Mouse (Mus musculus): ENCODE measurements around the gene Fbxl17. TPM values are rescaled to one million over a fixed set of nuclear protein-coding genes. Genes with fewer than 3 reads are reported as not detected.

The Fbxl17 gene
- total RNA-seq (2021) = 10 to 100 TPM; 23.5 to 25.5 TPM

DNA sequence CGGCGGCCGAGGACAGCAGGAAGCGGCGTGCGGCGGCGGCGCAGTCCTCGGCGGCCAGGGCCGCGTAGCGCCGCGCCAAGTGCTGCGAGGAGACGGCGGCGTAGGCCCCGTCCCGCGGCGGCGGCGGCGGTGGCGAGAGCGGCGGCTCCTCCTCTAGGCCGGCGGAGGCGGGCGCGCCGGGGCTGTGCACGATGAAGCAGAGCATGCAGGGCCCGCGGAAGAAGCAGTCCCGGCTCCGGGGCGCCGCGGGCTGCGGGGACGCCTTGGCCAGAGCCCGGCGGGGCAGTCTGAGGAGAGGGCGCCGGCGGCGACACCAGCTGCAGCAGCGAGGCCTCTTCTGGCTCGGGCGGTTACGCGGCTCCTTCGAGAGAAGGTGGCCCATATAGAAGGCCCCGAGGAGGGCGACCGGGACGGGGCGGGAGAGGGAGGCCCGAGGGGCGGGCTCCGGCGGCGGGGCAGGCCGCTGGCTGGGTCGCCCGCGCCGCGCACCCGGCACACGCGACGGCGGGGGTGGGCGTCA is at the start of gene Fbxl17:
Fbxl17 (minus strand) TSS at position 382 of the 520 bp plus-strand sequence.
- intact Hi-C loops (cut with DNase I) = loop anchor here (5.0 kb wide), 1 partner anchor 1103 kb away; the partner anchor contains the start of gene Man2a1
- no peak for DNase-seq (ENCODE audit: low spot score)

DNA sequence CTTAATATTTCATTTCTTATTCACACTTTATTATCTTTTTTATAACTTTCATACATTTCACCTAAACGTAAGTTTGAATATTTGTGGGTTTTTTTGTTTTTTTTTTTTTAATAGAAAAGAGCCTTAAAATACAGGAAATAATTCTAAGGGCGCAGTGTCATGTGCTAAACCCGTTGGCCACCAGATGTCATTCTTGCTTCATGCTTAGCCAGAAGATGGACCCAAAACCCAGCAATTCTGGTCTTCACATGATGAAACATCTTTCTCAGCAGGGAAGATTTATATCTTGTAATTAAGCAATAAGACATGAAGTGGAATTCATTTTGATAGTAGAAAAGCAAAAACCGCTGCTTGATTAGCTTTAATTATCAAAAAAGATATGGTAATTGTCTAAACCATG is 47.6 kb upstream of the Fbxl17 start:
- no peak for DNase-seq (ENCODE audit: low spot score)
- intact Hi-C loops (cut with DNase I) = no loop called here

DNA sequence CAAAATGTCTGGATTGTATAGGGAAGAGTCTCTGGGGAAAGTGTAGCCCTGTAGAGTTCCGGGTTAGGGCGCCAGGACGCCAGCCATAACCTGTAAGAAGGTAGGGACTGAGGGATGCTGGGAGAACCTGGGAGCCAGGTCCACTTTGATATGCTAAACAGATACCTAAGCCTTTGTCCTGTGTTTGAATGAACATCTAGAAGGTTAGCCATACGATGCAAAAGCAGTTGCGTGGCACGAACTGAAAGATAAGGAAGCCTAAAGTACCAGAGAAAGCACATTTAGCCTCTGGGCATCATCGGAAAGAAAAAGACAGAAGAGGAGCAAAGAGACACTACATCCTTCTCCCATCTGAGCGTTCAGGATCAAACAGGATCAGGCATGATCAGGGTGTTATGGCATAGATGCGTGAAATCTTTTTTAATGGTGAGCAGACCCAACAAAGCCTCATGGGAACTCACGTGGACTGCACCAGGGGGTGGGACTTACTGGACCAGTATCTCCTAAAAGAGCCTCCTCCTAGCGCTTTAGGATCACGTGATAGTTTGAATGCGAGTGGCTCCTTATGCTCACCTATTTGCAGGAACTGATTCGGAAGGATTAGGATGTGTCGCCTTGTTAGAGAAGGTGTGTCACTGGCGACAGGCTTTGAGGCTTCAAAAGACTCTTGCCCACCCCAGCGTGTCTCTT is 34.9 kb upstream of the Fbxl17 start:
- intact Hi-C loops (cut with DNase I) = no loop called here

DNA sequence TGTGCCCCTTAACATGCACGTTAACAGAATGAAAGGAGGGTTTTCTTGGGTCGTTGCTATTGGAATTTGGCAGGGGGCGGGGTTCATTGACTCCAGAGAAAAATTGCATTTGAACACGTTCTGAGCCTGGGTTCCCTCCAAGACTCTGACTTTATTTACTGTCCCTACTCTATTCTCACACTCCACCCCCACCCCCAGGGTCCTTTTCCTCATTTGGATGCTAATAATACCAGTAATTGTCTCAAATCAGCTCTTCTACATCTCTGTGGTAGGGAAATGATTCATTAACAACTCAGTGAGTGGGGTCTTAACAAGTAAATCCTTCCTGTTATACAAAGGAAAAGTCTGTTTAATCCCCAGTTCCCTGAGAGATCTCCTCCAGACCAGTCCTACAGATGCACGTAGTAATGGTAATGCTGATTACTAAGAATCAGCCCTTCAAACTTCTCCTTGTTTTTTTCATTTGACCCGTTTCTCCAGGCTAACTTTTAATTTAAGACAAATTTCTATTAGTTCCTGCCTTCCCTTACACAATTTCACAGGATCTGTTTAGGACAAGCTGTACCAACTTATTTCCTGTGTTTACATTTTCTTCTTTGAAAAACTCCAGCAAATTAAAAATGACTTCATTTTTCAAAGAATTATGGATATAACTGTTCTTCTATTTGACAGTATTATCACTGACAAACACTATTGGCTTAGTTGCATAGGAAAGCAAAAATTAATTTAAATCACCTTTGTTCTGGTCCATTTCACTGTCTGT is 33.4 kb upstream of the Fbxl17 start:
- no peak for DNase-seq (ENCODE audit: low spot score)
- intact Hi-C loops (cut with DNase I) = no loop called here

More for the DNA sequence above, 34.9 kb upstream of the Fbxl17 start:
- DNase-seq (ENCODE audit: low spot score) = no peak

DNA sequence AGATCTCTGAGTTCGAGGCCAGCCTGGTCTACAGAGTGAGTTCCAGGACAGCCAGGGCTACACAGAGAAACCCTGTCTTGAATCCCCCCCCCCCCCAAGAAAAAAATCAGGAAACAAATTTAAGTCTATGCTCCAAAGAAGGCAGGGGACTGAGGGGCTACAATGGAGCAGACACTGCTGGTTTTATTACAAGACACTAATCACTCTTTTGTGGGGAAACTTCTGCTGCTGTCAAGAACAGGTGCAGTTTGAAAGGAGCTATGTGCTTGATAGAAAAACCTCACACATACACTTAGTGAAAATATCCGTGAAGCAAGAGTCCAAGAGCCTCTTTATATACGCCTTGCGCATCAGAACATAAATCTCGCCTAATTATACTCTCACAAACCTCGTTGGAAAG is 29.7 kb upstream of the Fbxl17 start:
- no peak for DNase-seq (ENCODE audit: low spot score)

DNA sequence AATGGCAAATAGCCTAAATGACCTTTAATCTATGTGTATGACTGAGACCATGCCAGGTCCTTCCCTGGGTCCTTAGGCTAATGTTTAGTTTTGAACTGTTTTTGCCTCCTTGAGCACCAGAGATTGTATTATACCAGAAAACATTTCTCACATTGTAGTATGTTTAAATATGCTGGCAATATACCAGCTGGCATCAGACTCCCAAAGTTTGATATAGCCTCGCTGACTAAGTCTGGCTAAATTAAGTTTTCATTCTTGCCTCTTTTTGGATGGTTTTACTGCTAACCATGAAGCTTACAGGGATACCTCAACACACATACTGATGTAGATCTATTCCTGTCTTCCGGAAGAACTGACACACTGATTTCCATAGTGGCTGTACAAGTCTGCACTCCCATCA is 20.9 kb upstream of the Fbxl17 start:
- intact Hi-C loops (cut with DNase I) = no loop called here
- DNase-seq (ENCODE audit: low spot score) = no peak

More for the DNA sequence above, 29.7 kb upstream of the Fbxl17 start:
- intact Hi-C loops (cut with DNase I) = no loop called here

DNA sequence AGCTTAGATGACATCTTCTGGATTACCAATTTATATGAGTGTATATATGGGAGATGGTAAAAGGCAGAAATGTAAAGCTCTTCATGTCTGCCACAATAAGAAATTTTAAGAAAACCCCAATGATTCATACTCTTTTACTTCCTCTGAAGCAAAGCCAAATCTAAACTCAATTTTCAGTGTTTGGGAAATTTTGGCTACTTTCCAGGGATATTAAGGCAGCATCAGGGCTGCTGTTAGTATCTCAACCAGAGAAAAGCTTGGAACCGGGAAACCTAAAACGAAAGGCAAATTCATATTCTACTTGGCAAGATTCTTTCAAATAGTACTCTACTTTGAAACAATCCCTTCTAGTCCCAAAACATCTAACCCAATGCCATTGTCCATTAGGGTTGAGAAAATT is 10.6 kb upstream of the Fbxl17 start:
- intact Hi-C loops (cut with DNase I) = no loop called here
- no peak for DNase-seq (ENCODE audit: low spot score)

DNA sequence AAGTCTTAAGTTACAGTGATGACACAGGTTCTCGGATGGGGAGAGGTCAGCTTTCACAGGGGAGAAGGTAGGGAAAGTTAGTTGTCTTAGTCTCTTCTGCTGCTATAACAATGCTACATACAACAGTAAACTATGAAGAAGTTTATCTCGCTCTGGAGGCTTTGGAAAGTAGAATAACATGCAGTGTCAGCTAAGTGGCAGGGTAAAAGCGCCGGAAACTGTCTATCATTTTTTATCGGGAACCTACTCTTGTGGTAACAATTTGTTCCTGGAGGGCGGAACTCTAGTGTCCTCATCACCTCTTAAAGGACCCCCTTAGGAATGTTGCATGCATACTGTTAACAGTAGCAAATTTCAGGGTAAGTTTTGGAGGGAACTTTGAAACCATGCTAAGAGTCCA is 1.3 kb upstream of the Fbxl17 start:
- DNase-seq (ENCODE audit: low spot score) = no peak
- intact Hi-C loops (cut with DNase I) = loop anchor here (5.0 kb wide), 1 partner anchor 1101 kb away; the partner anchor contains the start of gene Man2a1

DNA sequence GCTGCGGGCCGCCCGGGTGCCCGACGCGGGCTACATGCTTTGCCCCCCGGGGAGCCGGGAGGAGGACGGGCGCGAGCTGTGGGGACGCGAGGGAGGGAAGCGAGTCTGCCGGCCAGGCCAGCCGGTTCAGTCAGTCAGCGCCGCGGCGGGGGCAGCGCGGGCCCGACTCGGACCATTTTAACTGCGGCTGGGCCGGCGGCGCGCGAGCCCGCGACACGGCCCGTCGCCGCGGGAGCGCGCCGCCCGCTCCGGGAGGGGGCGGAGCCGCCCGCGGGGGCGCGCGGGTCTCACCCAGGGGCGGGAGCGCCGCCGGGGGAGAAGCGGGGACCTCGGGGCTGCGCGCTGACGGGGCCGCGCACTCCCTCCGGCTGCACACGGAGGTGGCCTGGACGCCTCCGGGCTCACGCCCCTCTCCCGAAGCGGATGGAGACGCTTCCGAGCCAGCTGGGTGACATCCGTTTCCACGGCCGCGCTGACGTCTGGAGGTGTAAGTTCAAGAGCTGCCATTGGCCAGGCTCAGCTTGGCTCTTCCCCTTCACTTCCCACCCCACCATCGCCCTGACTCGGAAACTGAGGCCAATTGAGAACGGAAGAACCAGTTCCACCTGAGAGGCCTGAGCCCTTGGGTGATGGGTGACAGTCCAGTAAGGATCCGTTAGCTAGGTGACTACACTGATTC is 478 bp upstream of the Fbxl17 start:
- intact Hi-C loops (cut with DNase I) = loop anchor here (5.0 kb wide), 1 partner anchor 1102 kb away; the partner anchor contains the start of gene Man2a1
- DNase-seq (ENCODE audit: low spot score) = peak; percentile 85

DNA sequence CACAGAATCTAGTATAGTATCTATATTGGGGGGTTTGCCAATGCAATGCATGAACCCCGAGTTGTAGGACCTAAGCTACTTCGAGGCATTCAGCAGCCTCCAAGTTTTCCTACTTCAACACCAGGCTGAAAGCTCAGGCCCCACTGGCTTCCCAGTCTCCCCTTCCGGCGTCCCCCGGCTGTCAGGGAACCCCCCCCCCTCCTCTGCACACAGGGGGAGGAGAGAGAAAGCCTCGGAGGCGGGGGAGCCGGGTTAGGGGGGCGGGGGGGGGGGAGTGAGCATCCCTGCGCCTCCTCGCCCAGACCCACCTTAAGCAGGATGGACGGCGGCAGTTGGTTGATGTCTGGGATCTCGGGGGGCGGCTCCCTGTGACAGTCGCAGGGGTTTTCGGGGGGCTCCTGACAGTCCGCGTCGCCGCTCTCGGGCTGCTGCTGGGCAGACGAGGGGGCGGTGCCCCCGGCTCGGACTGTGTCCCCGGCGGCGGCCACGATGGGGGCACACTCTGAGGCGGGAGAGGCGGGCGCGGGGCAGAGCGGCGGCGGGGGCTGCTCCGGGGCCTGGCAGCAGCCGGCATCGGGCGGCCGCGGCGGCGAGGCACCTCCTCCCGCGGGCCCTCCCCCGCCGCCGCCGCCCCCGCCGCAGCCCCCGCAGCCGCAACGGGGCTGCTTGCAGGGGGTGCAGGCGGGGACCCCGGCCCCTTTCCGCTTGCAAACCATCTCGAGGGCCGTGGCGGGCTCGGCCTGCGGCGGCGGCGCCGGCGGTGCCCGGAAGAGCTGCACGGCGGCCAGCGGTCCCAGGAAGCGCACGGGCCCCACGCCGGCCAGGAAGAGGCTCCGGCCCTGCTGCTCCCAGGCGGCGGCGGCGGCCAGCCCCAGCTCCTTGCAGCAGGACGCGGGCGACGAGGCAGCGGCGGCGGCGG is 841 bp downstream of the Fbxl17 start:
- intact Hi-C loops (cut with DNase I) = no loop called here
- DNase-seq (ENCODE audit: low spot score) = peak; percentile 24

DNA sequence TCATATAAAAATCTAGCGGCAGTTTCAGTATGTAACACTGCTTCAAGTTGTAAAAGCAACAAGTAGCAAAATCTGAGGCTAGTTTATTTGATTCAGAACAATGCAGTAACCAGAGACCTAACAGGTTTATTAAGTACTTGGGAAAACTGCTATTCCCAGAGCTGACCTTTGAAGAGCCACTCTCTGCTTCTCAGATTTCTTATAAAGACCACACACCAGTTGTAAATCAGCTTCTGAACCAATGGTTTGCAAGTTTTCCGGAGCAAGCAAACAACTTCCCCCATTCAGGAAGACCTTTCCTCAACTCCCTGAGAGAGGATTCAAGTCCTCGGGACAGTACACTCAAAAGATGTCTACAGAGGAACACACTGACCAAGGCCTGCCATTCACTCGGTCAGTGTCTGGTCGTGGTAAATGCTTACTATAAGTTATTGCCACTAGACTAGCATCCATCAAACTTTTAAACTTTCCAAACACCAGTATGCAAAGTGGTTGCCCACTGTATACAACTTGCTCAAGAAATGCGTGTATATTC is 1.6 kb downstream of the Fbxl17 start:
- no peak for DNase-seq (ENCODE audit: low spot score)
- intact Hi-C loops (cut with DNase I) = no loop called here

DNA sequence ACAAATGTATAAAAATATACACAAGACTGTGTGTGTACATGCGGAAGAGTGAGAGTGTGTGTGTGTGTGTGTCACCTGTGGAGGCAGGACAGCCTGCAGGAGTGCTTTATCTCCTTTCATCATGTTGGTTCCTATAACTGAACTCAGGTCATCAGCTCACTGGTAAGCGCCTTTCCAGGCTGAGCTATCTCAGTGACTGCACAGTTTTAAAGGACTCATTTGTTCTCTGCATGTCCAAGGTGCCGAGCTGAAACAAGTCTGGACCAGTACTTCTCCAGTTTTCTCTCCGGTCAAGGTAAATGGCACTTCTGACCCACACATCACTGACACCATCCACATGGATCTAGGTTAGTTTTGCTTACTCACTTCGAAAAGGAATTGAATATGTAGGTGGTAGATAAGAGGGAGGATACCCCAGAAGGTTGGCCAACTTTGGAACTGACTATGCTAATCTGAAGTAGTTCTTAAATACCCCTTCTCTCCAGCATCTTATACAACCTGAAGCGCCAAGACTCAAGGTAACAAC is 2.5 kb downstream of the Fbxl17 start:
- intact Hi-C loops (cut with DNase I) = no loop called here
- no peak for DNase-seq (ENCODE audit: low spot score)

DNA sequence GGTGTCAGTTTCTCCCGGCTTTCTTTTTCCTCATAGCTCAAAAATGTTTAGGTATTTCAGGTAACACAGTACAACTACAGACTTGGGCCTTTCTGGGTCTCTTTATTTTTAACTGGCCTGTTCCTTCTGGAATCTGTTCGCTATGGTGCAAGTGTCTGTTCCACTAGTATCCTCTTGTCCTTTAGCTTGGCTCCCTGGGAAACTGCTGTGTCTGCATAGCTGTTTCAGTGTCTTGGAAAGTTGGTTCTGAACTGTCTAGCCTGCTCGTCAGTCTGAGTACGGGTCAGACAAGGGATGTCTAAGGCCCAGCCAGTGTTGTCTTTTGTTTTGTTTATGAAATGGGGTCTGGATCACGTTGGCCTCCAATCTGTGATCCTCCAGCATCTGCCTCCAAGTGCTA is 3.7 kb downstream of the Fbxl17 start:
- DNase-seq (ENCODE audit: low spot score) = no peak
- intact Hi-C loops (cut with DNase I) = no loop called here

DNA sequence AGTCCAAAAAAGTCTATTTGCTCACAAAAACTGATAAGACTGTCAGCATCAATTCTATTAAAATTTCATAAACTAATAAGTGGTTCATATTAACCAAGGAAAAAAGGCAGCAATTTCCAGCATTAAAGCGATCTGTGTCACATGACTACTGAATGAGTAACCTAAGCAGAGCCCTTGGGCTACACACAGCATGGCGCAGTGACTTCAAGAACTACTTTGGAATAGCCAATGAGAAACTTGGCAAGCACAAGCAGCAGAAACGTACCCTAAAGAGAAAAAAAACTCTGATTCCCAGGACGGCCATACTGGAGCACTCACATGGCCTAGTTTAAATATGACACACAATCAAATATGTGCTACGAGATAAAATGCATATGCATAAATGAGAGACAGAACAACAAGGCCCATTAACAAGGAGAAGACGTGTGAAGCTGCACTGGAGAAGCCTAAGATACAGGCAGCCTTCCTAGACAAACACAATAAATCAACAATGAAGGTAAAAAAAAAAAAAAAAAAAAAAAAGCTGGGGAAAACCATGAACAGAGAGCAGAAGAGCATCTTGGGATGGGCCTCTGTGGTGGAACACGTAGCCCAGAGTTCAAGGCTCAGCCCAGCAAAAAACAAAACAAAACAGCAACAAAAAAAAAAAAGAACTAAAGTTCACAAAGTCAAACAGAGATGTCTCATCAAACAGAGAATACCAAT is 5.8 kb downstream of the Fbxl17 start:
- intact Hi-C loops (cut with DNase I) = no loop called here
- no peak for DNase-seq (ENCODE audit: low spot score)

DNA sequence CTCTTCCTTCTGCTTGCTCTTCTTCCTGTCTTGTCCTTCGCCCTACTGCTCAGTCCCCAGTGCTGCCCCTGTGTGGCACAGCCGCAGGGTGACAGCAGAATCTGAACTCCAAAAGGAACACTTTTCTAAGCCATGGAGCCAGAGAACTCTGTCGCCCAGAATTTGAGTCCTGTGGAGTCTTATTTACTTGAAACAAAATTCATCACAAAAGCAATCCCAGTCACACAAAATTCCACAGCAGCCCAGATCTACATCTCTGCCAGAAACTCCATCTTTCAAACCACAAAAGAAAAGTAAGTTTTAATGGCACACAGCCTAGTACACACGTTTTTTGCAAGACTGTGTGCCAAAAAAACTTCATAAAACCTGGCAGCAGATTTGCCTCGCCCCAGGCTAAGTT is 6.5 kb downstream of the Fbxl17 start:
- no peak for DNase-seq (ENCODE audit: low spot score)
- intact Hi-C loops (cut with DNase I) = no loop called here

DNA sequence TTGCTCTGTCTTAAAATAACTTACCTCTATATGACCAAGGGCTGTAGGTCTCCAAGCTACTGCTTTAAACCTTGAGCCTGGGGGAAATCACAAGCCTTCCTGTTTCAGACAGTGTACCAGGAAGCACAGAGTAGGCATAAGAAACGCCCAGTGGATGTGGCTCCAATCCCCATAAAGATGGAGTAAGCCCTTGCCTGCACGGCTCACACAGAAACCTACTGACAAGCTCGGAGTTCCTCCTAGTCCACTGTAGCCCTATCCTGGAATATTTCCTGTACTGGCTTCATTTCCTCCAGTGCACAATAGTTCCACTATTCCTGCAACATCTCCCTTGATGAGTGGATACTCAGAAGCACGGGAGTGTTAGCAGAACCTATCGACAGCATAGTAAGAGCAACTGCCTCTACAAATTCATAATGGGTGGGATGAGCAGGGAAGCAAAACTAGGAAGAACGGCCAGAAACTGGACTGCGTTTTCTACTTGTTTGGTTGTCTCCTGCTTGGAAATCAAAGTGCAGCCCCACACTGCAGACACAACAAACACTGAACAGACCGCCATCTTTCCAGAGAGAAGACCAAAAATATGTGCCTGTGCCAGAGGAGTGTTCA is 7.0 kb downstream of the Fbxl17 start:
- intact Hi-C loops (cut with DNase I) = no loop called here

DNA sequence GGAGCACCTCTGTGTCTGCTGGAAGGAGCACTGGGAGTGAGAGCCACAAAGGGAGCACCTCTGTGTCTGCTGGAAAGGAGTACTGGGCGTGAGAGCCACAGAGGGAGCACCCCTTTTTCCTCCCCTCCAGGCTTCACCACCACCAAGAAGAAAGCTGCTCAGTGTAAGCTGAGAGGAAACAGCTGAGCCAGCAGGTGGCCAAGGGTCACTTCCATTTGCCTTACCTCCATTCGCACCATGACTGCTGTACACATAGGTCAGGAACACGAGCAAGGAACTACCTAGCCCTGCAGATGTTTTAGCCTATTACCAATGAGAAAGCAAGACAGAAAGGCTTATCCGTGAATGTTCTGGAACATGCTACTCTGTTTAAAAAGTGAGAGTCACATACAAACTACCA is 10.3 kb downstream of the Fbxl17 start:
- intact Hi-C loops (cut with DNase I) = no loop called here

More for the DNA sequence above, 7.0 kb downstream of the Fbxl17 start:
- DNase-seq (ENCODE audit: low spot score) = no peak

DNA sequence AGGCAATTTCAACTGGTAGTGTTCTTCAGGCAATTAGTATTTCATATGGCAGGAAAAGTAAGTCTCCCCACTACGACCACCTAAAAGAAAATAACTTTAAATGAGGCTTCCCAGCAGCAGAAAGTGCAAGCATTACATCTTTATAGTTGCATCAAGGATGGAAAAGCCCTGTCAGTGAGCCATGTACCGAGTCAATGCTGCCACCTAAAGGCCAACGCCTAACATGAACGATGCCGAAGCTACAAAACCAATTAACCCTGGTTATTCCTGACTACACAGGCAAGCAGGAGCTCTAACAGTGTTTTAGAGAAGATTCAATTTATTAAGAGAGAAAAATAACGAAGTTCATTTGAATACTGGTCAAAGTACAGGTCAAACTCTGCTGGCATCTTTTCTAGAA is 32.0 kb downstream of the Fbxl17 start:
- DNase-seq (ENCODE audit: low spot score) = peak; percentile 24
- intact Hi-C loops (cut with DNase I) = loop anchor here (2.0 kb wide), 2 partner anchors 53 to 143 kb away; no protein-coding TSS in a partner anchor

More for the DNA sequence above, 10.3 kb downstream of the Fbxl17 start:
- no peak for DNase-seq (ENCODE audit: low spot score)
